Mouse (Mus musculus) forebrain, embryonic 11.5 days (tissue): ENCODE measurements around the gene Plb1. TPM values are rescaled to one million over a fixed set of nuclear protein-coding genes. Genes with fewer than 3 reads are reported as not detected.

ENCODE experiments used
- ATAC-seq: fragments of 200-750 bp; cut with Nextera tagmentation; replicated peaks from 2 replicates; pipeline ENCODE4 v1.8.0; 2017; ENCODE audit warnings: moderate TSS enrichment; ENCODE audit not compliant: low FRiP score
- DNase-seq: peaks from one replicate; pipeline ENCODE4 v3.0.0-alpha.2; 2017; ENCODE audit warnings: low spot score
- H3K27ac ChIP-seq: fragments of 300-500 bp; sonication (generic); 2 replicates; pipeline ENCODE4 v1.5.1; 2014; ENCODE audit warnings: low read depth, low read length
- H3K27me3 ChIP-seq: fragments of 300-500 bp; sonication (generic); 2 replicates; pipeline ENCODE4 v1.6.1; 2014; ENCODE audit warnings: mild to moderate bottlenecking, low read length, mixed read lengths; ENCODE audit not compliant: control insufficient read depth, insufficient read depth
- H3K36me3 ChIP-seq: fragments of 300-500 bp; sonication (generic); 2 replicates; pipeline ENCODE4 v1.6.1; 2014; ENCODE audit warnings: mild to moderate bottlenecking, low read length, moderate library complexity, mixed read lengths; ENCODE audit not compliant: control insufficient read depth, insufficient read depth
- H3K4me1 ChIP-seq: fragments of 300-500 bp; sonication (generic); replicated peaks from 2 replicates; pipeline ENCODE4 v1.6.1; 2014; ENCODE audit warnings: low read length, mixed read lengths; ENCODE audit not compliant: control insufficient read depth, insufficient read depth
- H3K4me2 ChIP-seq: fragments of 300-500 bp; sonication (generic); 2 replicates; pipeline ENCODE4 v1.6.1; 2014; ENCODE audit warnings: low read depth, mild to moderate bottlenecking, low read length, moderate library complexity, mixed read lengths; ENCODE audit not compliant: severe bottlenecking
- H3K4me3 ChIP-seq: fragments of 300-500 bp; sonication (generic); 2 replicates; pipeline ENCODE4 v1.5.1; 2014; ENCODE audit warnings: low read depth, low read length
- H3K9ac ChIP-seq: fragments of 300-500 bp; sonication (generic); 2 replicates; pipeline ENCODE4 v1.6.1; 2014; ENCODE audit warnings: low read length
- H3K9me3 ChIP-seq: fragments of 300-500 bp; sonication (generic); 2 replicates; pipeline ENCODE4 v1.6.1; 2016; ENCODE audit warnings: low read length, mixed read lengths; ENCODE audit not compliant: control insufficient read depth
- WGBS: fragments of 180-500 bp; shearing (Covaris S2); extraction: QIAGEN DNeasy Blood & Tissue Kit; methylation state at CpG from one replicate; pipeline ENCODE4 v1.1.7; 2014; 5-methylcytosine and 5-hydroxymethylcytosine counted together
- polyA plus RNA-seq: library from polyadenylated mRNA; unstranded; fragments of >200 nt; fragmentation: Nextera tagmentation; extraction: Ambion mirVana; gene quantifications from 2 replicates; pipeline ENCODE4 v1.2.1, GENCODE M21; 2014

Gene Plb1
- polyA plus RNA-seq, 1 experiment from 2014 or later = 0.24 TPM

GRCm38 (mm10) chr5:32322146-32322811, 89.8 kb downstream of the Plb1 start:
- DNase-seq = no peak
- no peak for ATAC-seq
- 61% methylated on average over 7 of the region's 7 CpGs for WGBS

GRCm38 (mm10) chr5:32328139-32328538, 95.6 kb downstream of the Plb1 start:
- no peak for DNase-seq
- ATAC-seq = no peak
- no peak overlapping the region for H3K9ac ChIP-seq
- no peak overlapping the region for H3K4me2 ChIP-seq
- no peaks in the 10 kb centered on the region for H3K4me1 ChIP-seq
- no peaks in the 10 kb centered on the region for H3K27me3 ChIP-seq
- H3K36me3 ChIP-seq = no peaks in the 10 kb centered on the region
- H3K27ac ChIP-seq = no peak overlapping the region
- WGBS = 96% methylated on average over 7 of the region's 7 CpGs
- H3K9me3 ChIP-seq = no peaks in the 10 kb centered on the region
- no peak overlapping the region for H3K4me3 ChIP-seq

More at GRCm38 (mm10) chr5:32322146-32322811, 89.8 kb downstream of the Plb1 start:
- Histone ChIP-seq H3K27ac (no peak overlapping the region), H3K9me3 (no peaks in the 10 kb centered on the region), H3K4me2 (no peak overlapping the region), H3K4me3 (no peak overlapping the region), H3K27me3 (no peaks in the 10 kb centered on the region), H3K4me1 (no peaks in the 10 kb centered on the region), H3K36me3 (no peaks in the 10 kb centered on the region), H3K9ac (no peak overlapping the region)

- Histone ChIP-seq H3K9me3 (no peaks in the 10 kb centered on the region), H3K4me2 (no peak overlapping the region), H3K27ac (no peak overlapping the region), H3K4me1 (peaks cover 4% of the 10 kb centered on the region; the same call in 1 of the 2 replicates), H3K9ac (no peak overlapping the region), H3K27me3 (no peaks in the 10 kb centered on the region), H3K36me3 (no peaks in the 10 kb centered on the region), H3K4me3 (no peak overlapping the region)
- no peak for ATAC-seq
- DNase-seq = no peak
- WGBS = 90% methylated on average over 4 of the region's 4 CpGs
Measured at GRCm38 (mm10) chr5:32332591-32332990, 100.1 kb downstream of the Plb1 start.

- DNase-seq (no peak), ATAC-seq (0 out of 2 replicates have a peak, but pooled peaks have one; percentile 42)
- no peaks in the 10 kb centered on the region for H3K36me3 ChIP-seq
- peaks cover 4% of the 10 kb centered on the region; the same call in 1 of the 2 replicates for H3K4me1 ChIP-seq
- WGBS = 54% methylated on average over 6 of the region's 6 CpGs
- H3K4me3 ChIP-seq = no peak overlapping the region
- H3K27ac ChIP-seq = no peak overlapping the region
- H3K4me2 ChIP-seq = no peak overlapping the region
- no peaks in the 10 kb centered on the region for H3K9me3 ChIP-seq
- H3K9ac ChIP-seq = no peak overlapping the region
- no peaks in the 10 kb centered on the region for H3K27me3 ChIP-seq
Measured at GRCm38 (mm10) chr5:32335172-32335571, 102.7 kb downstream of the Plb1 start.

- Histone ChIP-seq H3K27ac (no peak overlapping the region), H3K4me3 (no peak overlapping the region), H3K36me3 (no peaks in the 10 kb centered on the region), H3K27me3 (no peaks in the 10 kb centered on the region), H3K9me3 (no peaks in the 10 kb centered on the region), H3K4me2 (no peak overlapping the region), H3K9ac (no peak overlapping the region), H3K4me1 (peaks cover 4% of the 10 kb centered on the region; the same call in 1 of the 2 replicates)
- ATAC-seq (no peak), DNase-seq (no peak)
- 71% methylated on average over 5 of the region's 5 CpGs for WGBS
Measured at GRCm38 (mm10) chr5:32336092-32336491, 103.6 kb downstream of the Plb1 start.

- no peak overlapping the region for H3K9ac ChIP-seq
- no peak overlapping the region for H3K4me2 ChIP-seq
- no peaks in the 10 kb centered on the region for H3K9me3 ChIP-seq
- no peak for DNase-seq
- H3K27ac ChIP-seq = no peak overlapping the region
- ATAC-seq = no peak
- H3K36me3 ChIP-seq = no peaks in the 10 kb centered on the region
- WGBS = 80% methylated on average over 1 of the region's 1 CpGs
- no peak overlapping the region for H3K4me3 ChIP-seq
- peaks cover 4% of the 10 kb centered on the region; the same call in 1 of the 2 replicates for H3K4me1 ChIP-seq
- no peaks in the 10 kb centered on the region for H3K27me3 ChIP-seq
Measured at GRCm38 (mm10) chr5:32337336-32337735, 104.8 kb downstream of the Plb1 start.

GRCm38 (mm10) chr5:32338339-32338738, 105.8 kb downstream of the Plb1 start:
- Histone ChIP-seq H3K27ac (no peak overlapping the region), H3K9ac (no peak overlapping the region), H3K9me3 (no peaks in the 10 kb centered on the region), H3K27me3 (no peaks in the 10 kb centered on the region), H3K4me2 (no peak overlapping the region), H3K4me1 (peaks cover 4% of the 10 kb centered on the region; the same call in 1 of the 2 replicates), H3K36me3 (no peaks in the 10 kb centered on the region), H3K4me3 (no peak overlapping the region)
- 54% methylated on average over 2 of the region's 2 CpGs for WGBS
- no peak for DNase-seq
- ATAC-seq = no peak

GRCm38 (mm10) chr5:32338766-32339165, 106.3 kb downstream of the Plb1 start:
- WGBS = 83% methylated on average over 3 of the region's 3 CpGs
- ATAC-seq (no peak), DNase-seq (no peak)
- H3K9ac ChIP-seq = no peak overlapping the region
- H3K36me3 ChIP-seq = no peaks in the 10 kb centered on the region
- no peak overlapping the region for H3K4me2 ChIP-seq
- H3K4me1 ChIP-seq = peaks cover 4% of the 10 kb centered on the region; the same call in 1 of the 2 replicates
- no peaks in the 10 kb centered on the region for H3K9me3 ChIP-seq
- H3K27ac ChIP-seq = no peak overlapping the region
- no peak overlapping the region for H3K4me3 ChIP-seq
- H3K27me3 ChIP-seq = no peaks in the 10 kb centered on the region

- WGBS = 64% methylated on average over 1 of the region's 1 CpGs
- Histone ChIP-seq H3K9me3 (no peaks in the 10 kb centered on the region), H3K4me1 (no peaks in the 10 kb centered on the region), H3K4me2 (no peak overlapping the region), H3K36me3 (no peaks in the 10 kb centered on the region), H3K4me3 (no peak overlapping the region), H3K27me3 (no peaks in the 10 kb centered on the region), H3K27ac (no peak overlapping the region), H3K9ac (no peak overlapping the region)
- DNase-seq (no peak), ATAC-seq (no peak)
Measured at GRCm38 (mm10) chr5:32340246-32340645, 107.7 kb downstream of the Plb1 start.
